Mouse (Mus musculus) liver, embryonic 11.5 days (tissue): ENCODE data around the gene Prpf40a. TPM values are rescaled to one million over a fixed set of nuclear protein-coding genes. Genes with fewer than 3 reads are reported as not detected.

Source experiments
- ATAC-seq: fragments of 200-750 bp; cut with Nextera tagmentation; replicated peaks from 2 replicates; pipeline ENCODE4 v1.8.0; 2017; ENCODE audit warnings: moderate number of reproducible peaks, mild to moderate bottlenecking, moderate TSS enrichment, moderate library complexity; ENCODE audit not compliant: low FRiP score
- DNase-seq: peaks from one replicate; pipeline ENCODE4 v3.0.0-alpha.2; 2017; ENCODE audit warnings: low spot score
- H3K27ac ChIP-seq: fragments of 300-500 bp; sonication (generic); 2 replicates; pipeline ENCODE4 v1.5.1; 2014; ENCODE audit warnings: mild to moderate bottlenecking, low read depth, low read length, control low read depth
- H3K27me3 ChIP-seq: fragments of 300-500 bp; sonication (generic); replicated peaks from 2 replicates; pipeline ENCODE4 v1.6.1; 2014; ENCODE audit warnings: low read length, mixed read lengths; ENCODE audit not compliant: control insufficient read depth, insufficient read depth
- H3K36me3 ChIP-seq: fragments of 300-500 bp; sonication (generic); 2 replicates; pipeline ENCODE4 v1.6.1; 2014; ENCODE audit warnings: mild to moderate bottlenecking, low read length, moderate library complexity, mixed read lengths; ENCODE audit not compliant: control insufficient read depth, insufficient read depth
- H3K4me1 ChIP-seq: fragments of 300-500 bp; sonication (generic); replicated peaks from 2 replicates; pipeline ENCODE4 v1.6.1; 2014; ENCODE audit warnings: low read length, mixed read lengths; ENCODE audit not compliant: control insufficient read depth, insufficient read depth
- H3K4me2 ChIP-seq: fragments of 300-500 bp; sonication (generic); 2 replicates; pipeline ENCODE4 v1.6.1; 2014; ENCODE audit warnings: mild to moderate bottlenecking, control low read depth, moderate library complexity
- H3K4me3 ChIP-seq: fragments of 300-500 bp; sonication (generic); 2 replicates; pipeline ENCODE4 v1.5.1; 2014; ENCODE audit warnings: low read depth, low read length, control low read depth
- H3K9ac ChIP-seq: fragments of 300-500 bp; sonication (generic); 2 replicates; pipeline ENCODE4 v1.6.1; 2014; ENCODE audit warnings: low read depth, low read length, control low read depth
- H3K9me3 ChIP-seq: fragments of 300-500 bp; sonication (generic); 2 replicates; pipeline ENCODE4 v1.6.1; 2016; ENCODE audit warnings: low read length, inconsistent platforms, mixed read lengths; ENCODE audit not compliant: control insufficient read depth
- WGBS: fragments of 180-500 bp; shearing (Covaris S2); extraction: QIAGEN DNeasy Blood & Tissue Kit; methylation state at CpG from one replicate; pipeline ENCODE4 v1.1.7; 2014; 5-methylcytosine and 5-hydroxymethylcytosine counted together
- polyA plus RNA-seq: library from polyadenylated mRNA; unstranded; fragments of >200 nt; fragmentation: Nextera tagmentation; extraction: Ambion mirVana; gene quantifications from 2 replicates; pipeline ENCODE4 v1.2.1, GENCODE M21; 2014

The Prpf40a gene
- polyA plus RNA-seq, 1 experiment from 2014 or later = 136 TPM

DNA sequence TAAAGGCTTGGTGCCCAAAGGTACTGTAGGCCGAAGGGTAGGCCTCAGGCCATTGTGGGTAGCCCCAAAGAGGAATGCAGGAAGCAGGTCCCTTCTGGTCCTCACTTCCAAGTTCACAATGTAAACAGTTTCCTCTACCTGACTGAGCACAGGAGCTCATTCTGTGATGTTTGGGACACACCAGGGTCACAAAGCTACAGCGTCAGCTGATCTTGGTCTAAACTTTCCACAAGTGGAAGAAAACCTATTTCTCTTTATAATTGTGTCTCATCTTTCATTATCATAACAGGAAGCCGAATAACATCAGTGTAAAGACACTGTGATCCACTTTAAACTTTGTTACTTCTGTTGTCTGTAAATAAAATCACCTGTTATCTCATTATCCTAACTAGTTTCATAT lies 95.6 kb downstream of the Prpf40a start:
- Histone ChIP-seq H3K9me3 (no peaks in the 10 kb centered on the region), H3K9ac (no peak overlapping the region), H3K36me3 (no peaks in the 10 kb centered on the region), H3K27me3 (no peaks in the 10 kb centered on the region), H3K27ac (no peak overlapping the region), H3K4me1 (no peaks in the 10 kb centered on the region), H3K4me3 (no peak overlapping the region), H3K4me2 (no peak overlapping the region)
- WGBS = 85% methylated on average over 3 of the region's 3 CpGs
- DNase-seq (no peak), ATAC-seq (no peak)

- H3K27ac ChIP-seq = no peak overlapping the region
- no peaks in the 10 kb centered on the region for H3K4me1 ChIP-seq
- no peaks in the 10 kb centered on the region for H3K36me3 ChIP-seq
- H3K9ac ChIP-seq = no peak overlapping the region
- no peak overlapping the region for H3K4me3 ChIP-seq
- DNase-seq (no peak), ATAC-seq (no peak)
- H3K4me2 ChIP-seq = no peak overlapping the region
- H3K9me3 ChIP-seq = no peaks in the 10 kb centered on the region
- H3K27me3 ChIP-seq = no peaks in the 10 kb centered on the region
- 79% methylated on average over 9 of the region's 9 CpGs for WGBS
These were observed 96.1 kb downstream of the Prpf40a start for GRCm38 (mm10) chr2:53095031-53095430.

- no peak overlapping the region for H3K27ac ChIP-seq
- H3K9me3 ChIP-seq = no peaks in the 10 kb centered on the region
- H3K9ac ChIP-seq = no peak overlapping the region
- no peaks in the 10 kb centered on the region for H3K27me3 ChIP-seq
- no peak for DNase-seq
- H3K36me3 ChIP-seq = no peaks in the 10 kb centered on the region
- H3K4me3 ChIP-seq = no peak overlapping the region
- H3K4me1 ChIP-seq = no peaks in the 10 kb centered on the region
- ATAC-seq = no peak
- H3K4me2 ChIP-seq = no peak overlapping the region
- 68% methylated on average over 3 of the region's 3 CpGs for WGBS
These were observed 102.3 kb downstream of the Prpf40a start for GRCm38 (mm10) chr2:53088744-53089143.

GRCm38 (mm10) chr2:53085617-53086202 lies 105.4 kb downstream of the Prpf40a start:
- no peaks in the 10 kb centered on the region for H3K27me3 ChIP-seq
- H3K4me3 ChIP-seq = no peak overlapping the region
- no peak overlapping the region for H3K27ac ChIP-seq
- H3K4me1 ChIP-seq = no peaks in the 10 kb centered on the region
- H3K9ac ChIP-seq = no peak overlapping the region
- 40% methylated on average over 9 of the region's 9 CpGs for WGBS
- no peak for ATAC-seq
- no peaks in the 10 kb centered on the region for H3K36me3 ChIP-seq
- H3K9me3 ChIP-seq = no peaks in the 10 kb centered on the region
- H3K4me2 ChIP-seq = no peak overlapping the region
- DNase-seq = no peak

Other genes with a start within 250 kb of the Prpf40a start
- 48.0 and 52.3 TPM in 2 replicates for gene Arl6ip6, start 442 bp upstream of the Prpf40a start, polyA plus RNA-seq